Mouse (Mus musculus): ENCODE data around the gene Mc1r. TPM values are rescaled to one million over a fixed set of nuclear protein-coding genes. Genes with fewer than 3 reads are reported as not detected.
"Not testable (repeated sequence)": the region's sequence is repeated elsewhere in the genome, so short reads cannot be mapped to it uniquely, and the experiment has no call there.

The Mc1r gene
- total RNA-seq, 2 experiments from 2014 or later = not detected

DNA sequence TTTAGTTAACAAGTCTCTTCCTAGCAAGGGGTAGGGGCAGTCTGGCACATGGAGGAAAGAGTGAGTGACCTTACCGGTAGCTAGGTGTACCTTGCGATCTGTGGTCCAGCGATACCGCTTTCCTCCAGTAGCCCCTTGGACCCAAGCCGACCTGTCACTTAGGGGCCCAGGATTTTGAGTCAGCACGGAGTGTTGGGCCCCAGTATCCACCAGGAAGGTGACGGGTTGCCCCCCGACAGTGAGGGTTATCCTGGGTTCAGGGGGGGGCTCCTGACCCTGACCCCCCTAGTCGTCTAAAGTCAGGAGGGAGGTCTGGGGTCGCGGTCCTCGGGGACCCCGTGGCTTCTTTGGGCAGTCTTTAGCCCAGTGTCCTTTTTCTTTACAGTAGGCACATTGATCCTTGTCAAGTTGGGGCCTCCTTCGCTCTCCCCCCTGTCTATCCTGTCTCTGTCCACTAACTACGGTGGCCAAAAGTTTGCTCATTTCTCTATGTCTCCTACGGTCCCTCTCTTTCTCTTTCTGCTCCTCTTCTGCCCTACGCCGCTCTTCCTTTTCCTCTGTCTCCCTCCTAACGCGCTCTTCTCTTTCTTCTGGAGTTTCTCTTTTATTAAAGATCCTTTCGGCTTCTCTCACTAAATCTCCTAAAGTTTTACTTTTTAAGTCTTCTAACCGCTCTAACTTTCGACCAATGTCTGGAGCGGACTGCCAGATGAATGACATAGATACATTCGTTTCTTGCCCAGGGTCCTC is 24.9 kb downstream of the Mc1r start:
- DNase-seq = no peak

DNA sequence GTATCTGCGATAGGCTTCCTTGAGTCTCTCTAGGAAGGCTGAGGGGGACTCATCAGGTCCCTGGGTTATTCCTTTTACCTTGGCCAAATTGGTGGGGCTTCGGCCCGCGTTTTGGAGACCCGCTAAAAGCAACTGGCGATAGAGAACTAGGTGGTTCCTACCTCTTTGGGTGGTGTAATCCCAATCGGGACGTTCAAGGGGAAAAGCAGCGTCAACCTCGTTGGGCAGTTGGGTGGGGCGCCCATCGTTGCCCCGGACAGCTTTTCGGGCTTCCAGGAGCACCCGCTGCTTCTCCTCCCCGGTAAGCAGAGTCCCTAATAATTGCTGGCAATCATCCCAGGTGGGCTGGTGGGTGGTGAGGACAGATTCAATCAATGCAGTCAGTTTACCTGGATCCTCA is 25.5 kb downstream of the Mc1r start:
- DNase-seq = no peak

DNA sequence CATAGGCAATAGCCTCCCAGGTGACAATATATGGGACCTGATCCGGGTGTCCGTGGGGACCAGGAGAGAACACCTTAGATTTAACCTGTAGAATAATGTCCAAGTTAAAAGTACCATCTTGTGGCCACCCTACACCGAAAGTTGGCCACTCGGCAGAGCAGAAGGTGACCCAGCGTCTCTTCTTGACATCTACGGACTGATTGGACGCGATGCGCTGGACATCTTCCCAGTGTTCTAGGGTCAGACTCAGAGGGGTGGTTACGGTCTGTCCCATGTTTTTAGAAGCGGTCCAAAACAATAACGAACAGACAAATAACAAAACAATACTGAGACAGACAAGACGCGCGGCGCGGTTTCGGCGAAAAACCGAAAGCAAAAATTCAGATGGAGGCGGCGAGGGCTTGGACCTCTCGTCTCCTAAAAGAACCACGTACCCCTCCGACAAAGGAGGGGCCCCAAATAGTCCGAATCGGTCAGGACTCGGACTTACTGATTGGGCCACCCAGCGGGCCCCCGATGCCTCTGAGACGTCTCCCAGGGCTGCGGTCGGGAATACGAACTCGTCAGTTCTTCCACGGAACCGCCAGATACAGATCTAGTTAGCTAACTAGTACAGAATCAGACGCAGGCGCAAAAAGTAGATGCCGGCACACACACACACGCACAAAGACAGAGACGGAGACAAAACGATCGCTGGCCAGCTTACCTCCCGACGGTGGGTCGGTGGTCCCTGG is 26.5 kb downstream of the Mc1r start:
- not testable (repeated sequence) for DNase-seq

DNA sequence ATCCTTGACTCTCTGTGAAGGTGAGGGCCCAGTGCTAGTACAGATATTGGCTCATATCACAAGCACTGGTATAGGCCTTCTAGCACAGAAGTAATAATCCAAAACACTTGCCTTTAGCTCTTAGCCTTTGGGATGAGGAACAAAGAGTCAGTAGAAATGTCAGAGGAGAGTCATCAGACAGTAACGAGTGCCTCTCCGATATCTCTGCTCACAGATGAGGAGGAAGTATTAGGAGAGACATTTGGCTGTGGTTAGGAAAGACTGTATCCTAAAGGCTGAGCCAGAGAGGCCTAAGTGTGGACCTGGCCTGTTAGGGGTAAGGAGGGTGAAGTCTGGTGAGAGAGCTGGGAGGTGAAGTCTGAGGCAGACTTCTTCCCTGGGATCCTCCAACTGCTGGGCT is 34.9 kb downstream of the Mc1r start:
- DNase-seq = no peak

DNA sequence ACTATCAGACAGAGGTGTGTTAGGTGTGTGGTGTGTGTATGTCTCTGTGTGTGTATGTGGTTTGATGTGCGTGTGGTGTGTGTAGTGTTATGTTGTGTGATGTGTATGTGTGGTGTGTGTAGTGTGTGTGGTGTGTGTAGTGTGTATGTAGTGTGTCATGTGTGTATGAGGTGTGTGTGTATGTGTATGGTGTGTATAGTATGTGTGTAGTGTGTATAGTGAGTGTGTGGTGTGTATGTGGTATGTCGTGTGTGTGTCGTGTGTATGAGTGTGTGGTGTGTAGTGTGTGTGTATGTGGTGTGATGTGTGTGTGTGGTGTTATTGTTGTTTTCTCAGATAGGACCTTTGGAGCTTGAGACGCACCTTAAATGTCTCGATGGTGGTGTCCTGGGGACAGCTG is 35.4 kb downstream of the Mc1r start:
- DNase-seq = no peak

DNA sequence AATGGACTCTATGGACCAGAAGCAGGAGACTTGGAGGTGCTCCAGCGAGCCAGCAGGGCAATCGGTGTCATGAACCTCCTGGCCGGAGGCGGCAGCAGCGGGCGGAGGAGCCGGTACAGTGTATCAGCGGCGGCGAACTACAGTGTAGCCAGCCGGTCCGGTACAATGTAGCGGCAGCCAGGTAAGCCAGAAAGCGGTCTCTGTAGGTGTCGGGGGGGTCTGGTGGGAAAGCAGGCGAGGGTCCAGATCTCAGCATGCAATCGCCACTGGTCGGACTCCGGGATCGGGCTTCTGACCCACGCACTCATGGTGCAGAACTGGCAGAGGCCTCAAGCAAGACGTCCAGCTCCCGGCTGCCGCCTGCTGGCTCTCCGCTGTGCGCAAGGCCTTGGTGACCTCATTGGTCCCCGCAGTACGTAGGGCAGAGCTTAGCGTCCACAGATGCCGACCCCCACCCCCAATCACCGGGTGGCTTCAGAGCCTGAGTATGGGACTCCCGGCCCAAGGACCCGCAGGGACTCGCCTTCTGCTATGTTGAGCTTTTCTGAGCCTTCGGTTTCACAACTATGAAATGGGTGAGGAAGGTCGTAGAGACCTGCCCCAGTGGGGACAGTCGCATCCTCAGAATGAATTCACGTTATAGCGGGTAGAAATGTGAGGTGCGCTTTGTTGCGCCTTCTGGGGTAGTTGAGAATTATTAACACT is 36.1 kb downstream of the Mc1r start:
- DNase-seq = peak; percentile 94 to 96

DNA sequence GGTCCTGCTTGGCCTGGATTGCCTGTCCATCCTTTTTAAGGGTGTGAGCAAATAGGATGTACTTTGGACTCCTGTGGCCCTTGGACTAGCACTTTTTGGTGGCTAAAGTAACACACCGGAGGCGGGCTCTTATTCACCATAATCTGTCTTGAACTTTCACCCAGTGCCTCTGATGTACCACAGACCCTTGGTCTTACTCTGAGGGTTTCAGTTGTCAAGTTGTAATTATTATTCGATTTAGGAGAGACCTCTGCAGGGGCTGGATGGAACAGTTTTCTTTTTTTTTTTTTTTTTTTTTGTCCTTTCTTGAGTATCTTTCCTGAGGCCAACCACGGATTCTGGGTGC is 36.6 kb downstream of the Mc1r start:
- DNase-seq = no peak

DNA sequence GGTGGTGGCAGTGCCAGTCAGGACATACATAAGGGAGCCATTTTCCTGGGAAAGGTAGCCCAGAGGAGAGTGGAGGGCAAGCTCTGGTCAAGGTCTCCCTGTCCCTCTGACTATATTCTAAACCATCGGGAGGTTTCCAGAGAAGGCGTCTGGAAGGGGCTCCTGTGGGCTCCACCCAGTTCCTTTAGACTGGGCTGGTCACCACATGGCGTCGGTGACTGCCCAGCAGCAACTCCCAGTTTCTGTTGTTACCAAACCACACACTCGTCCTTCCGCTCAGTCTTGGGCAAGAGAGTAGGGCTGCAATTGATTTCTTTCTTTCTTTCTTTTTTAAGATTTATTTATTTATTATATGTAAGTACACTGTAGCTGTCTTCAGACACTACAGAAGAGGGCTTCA is 37.2 kb downstream of the Mc1r start:
- no peak for DNase-seq

DNA sequence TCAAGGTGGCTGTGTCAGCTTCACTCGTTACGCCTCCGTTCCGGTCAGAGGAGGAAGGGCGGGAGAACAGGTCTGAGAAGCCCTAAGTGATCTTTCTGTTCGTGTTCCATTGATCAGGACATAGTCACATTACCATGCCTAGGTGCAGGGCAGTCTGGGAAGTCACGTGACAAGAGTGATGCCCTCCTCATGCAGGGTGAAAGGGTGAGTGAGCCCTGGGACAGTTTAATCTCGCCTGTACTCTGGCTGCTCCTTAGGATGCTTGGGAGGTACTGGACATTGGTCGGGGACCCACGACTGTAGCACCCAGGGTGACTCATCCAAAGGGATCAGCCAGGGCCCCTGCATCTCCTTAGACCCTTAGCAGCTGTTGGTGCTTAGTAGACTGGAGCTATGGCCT is 39.1 kb downstream of the Mc1r start:
- DNase-seq = no peak

DNA sequence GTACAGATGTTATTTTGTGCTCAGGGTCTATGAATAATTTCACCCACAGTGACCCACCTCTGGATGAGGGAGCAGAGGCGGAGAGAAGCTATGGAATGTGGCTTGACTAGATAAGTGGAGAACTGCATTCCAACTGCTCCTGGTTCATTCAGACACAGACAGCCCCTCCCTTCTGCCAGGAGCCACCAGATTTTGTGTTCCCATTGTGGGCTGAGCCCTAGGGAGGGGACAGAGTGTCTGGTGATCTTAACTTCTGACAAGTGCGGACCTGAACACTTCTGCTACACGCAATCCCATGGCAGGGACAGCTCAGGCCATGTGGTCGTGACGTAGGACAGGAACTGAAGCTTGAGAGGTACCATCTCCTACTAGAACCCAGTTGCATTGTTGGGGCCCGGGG is 39.9 kb downstream of the Mc1r start:
- no peak for DNase-seq

DNA sequence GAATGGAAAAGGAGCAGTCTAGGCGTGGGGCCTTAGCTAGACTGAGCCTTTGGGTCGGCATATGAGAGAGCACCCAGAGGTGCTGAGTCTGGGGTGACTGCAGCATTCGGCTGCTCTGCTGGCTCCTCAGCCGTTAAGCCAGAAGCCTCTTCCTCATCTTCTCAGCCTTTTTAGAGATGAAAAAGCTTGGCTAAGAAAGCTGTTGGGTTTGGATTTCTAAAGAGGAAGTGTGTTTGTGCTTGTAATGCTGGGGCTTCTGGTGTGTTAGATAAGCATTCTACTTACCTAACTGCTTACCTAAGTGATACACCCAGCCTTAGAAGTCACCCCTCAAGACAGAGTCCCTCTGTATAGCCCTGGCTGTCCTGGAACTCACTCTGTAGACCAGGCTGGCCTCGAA is 43.9 kb downstream of the Mc1r start:
- DNase-seq = no peak

DNA sequence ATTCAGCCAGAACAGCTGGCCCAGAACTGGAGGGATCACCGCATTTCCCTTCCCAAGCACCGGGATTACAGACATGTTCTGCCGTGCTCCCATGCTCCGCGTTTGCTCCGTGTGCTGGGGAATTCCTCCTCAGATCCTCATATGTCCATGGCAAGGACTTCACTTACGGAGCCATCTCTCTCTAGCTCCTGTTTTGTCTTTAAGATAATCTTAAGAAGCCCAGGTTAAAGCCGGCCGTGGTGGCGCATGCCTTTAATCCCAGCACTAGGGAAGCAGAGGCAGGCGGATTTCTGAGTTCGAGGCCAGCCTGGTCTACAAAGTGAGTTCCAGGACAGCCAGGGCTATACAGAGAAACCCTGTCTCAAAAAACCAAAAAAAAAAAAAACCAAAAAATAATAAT is 44.8 kb downstream of the Mc1r start:
- not testable (repeated sequence) for DNase-seq

DNA sequence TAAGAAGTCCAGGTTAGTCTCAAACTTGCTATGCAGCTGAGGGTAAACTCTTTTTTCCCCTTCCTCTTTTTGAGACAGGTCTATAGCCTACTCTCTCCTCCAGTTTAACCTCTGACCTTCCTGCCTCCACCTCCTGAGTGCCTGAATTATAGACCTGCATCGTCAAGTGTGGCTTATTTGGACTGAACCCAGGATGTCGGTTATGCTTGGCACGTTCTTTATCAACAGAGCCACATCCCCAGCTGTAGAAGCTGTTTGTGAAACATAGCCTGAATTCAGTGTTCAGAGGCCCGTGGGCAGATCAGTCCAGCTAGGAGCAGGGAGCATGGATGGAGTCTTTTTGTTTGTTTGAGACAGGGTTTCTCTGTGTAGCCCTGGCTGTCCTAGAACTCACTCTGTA is 45.2 kb downstream of the Mc1r start:
- no peak for DNase-seq

DNA sequence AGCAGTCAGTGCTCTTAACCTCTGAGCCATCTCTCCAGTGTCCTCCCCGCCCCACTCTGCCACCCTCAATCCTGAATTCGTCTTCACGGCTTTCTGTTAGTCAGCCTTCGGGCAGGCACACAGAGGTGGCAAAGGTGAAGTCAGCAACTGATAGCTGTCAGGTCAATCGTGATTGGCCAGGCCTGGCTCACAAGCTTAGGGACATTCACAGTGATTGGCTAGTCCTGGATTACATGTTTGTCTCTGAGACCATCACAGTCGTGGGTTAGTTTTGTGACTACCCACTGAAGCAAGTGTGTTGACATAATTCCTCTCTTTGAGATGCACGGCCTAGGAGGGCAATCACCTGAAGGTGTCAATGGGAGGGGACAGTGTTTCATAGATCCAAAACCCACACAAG is 46.4 kb downstream of the Mc1r start:
- DNase-seq = no peak

DNA sequence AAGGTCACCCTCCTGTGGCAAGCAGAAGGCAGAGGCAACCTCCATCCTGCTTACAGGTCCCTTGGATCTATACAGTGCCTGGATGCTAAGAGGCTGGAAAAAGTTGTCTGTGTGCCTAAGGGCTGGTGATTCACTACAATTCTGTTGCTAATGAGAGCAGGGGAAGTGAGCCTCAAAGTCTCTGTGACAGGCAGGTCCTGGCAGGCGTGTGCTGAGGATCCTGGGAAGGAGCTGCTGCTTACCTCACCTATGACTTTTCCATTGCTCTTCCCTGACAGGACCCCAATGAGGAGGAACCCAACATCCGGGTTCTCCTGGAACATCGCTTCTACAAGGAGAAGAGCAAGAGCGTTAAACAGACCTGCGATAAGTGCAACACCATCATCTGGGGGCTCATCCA is 47.0 kb downstream of the Mc1r start:
- DNase-seq = no peak

DNA sequence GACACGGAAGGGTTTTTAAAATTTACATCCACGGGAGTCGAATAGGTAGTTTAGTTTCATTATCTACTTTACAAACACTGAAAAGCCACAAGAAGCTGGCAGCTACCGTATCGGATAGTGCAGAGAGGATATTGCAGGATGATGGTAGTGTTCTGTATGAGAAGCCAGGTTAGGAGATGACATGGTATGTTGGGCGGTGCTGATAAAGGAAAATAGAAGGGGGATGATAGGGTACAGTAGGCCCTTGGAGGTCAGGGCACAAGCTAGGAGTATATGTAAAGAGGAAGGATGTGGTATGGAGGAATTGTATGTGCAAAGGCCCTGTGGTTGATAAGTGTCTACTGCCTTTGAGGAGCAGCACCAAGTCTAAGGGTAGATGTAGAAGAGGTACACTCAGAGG is 47.7 kb downstream of the Mc1r start:
- no peak for DNase-seq

Other genes with a start within 250 kb of the Mc1r start
- 1 to 10 TPM; 5.6 to 5.8 TPM for gene Sult5a1, start 248.8 kb upstream of the Mc1r start, total RNA-seq (2021)
- gene Dpep1, start 220.9 kb upstream of the Mc1r start, total RNA-seq (2021) = 10 to 100 TPM; 39.9 to 47.2 TPM
- 100 to 1,000 TPM in 1 of 2 experiments, 10 to 100 TPM in 1; 77.5 to 108 TPM for gene Chmp1a, start 194.3 kb upstream of the Mc1r start, total RNA-seq (2021)
- 1 to 10 TPM; 2.9 to 3.7 TPM for gene Spata33, start 194.3 kb upstream of the Mc1r start, total RNA-seq (2021)
- gene Cdk10, start 182.3 kb upstream of the Mc1r start, total RNA-seq (2021) = 10 to 100 TPM; 49.0 to 58.6 TPM
- gene Spata2l, start 170.9 kb upstream of the Mc1r start, total RNA-seq (2021) = 10 to 100 TPM; 16.8 to 21.4 TPM
- 10 to 100 TPM; 19.4 to 27.9 TPM for gene Zfp276, start 152.9 kb upstream of the Mc1r start, total RNA-seq (2021)
- 10 to 100 TPM; 21.1 to 28.1 TPM for gene Vps9d1, start 152.8 kb upstream of the Mc1r start, total RNA-seq (2021)
- gene Fanca, start 88.5 kb upstream of the Mc1r start, total RNA-seq (2021) = 10 to 100 TPM in 1 of 2 experiments, 1 to 10 TPM in 1; 1.9 to 10.5 TPM
- 1 to 10 TPM; 1.1 to 1.4 TPM for gene Spire2, start 74.4 kb upstream of the Mc1r start, total RNA-seq (2021)
- 100 to 1,000 TPM; 213 to 255 TPM for gene Tcf25, start 33.4 kb upstream of the Mc1r start, total RNA-seq (2021)
- 1 to 10 TPM; 4.5 to 4.7 TPM for gene Tubb3, start 4.3 kb downstream of the Mc1r start, total RNA-seq (2021)
- 10 to 100 TPM; 21.7 to 32.6 TPM for gene Def8, start 16.4 kb downstream of the Mc1r start, total RNA-seq (2021)
- gene Afg3l1, start 70.8 kb downstream of the Mc1r start, total RNA-seq (2021) = 10 to 100 TPM; 64.2 TPM
- gene Dbndd1, start 108.4 kb downstream of the Mc1r start, total RNA-seq (2021) = under 1 TPM in 1 of 2 experiments, not detected in 1; 0.43 TPM
- gene Gas8, start 111.7 kb downstream of the Mc1r start, total RNA-seq (2021) = 10 to 100 TPM; 12.1 to 14.7 TPM
- 10 to 100 TPM; 40.8 to 55.7 TPM for gene Rhou, start 246.8 kb downstream of the Mc1r start, total RNA-seq (2021)